Mouse (Mus musculus): Measurements from ENCODE around the gene Ddx25. TPM values are rescaled to one million over a fixed set of nuclear protein-coding genes. Genes with fewer than 3 reads are reported as not detected.

Gene Ddx25
- total RNA-seq, 4 experiments from 2014 or later = 14.2 to 17.9 (median 16.1) TPM

DNA sequence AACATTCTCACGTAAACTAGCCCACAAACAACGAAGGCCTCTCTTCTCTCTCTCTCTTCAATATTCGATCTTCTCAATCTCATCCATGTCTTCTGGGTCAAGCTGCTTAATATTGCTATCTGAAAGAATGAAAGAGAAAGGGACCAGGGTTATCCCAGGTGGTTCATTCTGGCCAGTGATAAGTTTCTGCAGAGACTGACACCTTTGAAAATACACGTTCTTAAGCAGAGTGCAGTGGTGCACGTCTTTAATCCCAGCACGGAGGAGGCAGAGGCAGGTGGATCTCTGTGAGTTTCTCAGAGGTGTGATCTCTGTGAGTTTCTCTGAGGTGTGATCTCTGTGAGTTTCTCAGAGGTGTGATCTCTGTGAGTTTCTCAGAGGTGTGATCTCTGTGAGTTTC, 16.4 kb downstream of the Ddx25 start:
- no peak for DNase-seq (ENCODE audit: low spot score in 2 of 2)

DNA sequence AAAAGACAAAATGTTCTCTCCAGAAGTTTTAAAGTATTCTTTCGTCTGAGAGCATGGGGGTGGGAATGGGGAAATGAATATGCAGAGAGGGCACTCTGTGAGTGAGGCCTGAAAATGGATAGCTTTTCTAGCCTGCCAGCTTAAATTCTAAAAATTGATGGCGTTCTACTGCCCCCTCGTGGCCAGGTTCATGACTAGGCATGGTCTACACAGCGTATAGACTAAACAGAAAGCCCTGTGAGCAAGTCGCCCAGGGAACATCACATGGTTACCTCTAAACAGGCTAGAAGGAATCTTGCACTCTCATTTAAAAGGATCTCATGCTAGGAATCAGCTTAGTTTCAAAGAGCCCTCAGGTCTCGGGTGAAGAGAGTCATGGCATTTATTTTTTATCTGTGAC, 16.8 kb downstream of the Ddx25 start:
- peak; percentile 49 to 82 for DNase-seq (ENCODE audit: low spot score in 2 of 2)

DNA sequence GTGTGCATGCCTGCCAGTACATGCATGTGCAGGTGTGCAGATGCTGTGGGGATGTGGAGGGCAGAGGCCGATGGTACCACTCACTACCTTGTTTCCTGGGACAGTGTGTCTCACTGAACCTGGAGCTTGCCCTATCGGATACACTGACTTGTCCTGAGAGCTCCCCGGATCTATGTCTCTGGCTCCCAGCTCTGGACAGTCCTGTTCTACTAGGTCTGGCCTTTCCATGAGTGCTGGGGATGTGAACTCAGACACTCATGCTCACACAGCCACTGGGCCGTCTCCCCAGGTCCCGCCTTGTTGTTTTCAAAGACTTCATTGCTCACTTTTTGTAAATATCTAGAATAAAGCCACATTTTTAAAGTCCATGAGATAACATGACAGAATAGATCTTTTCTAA, 17.3 kb downstream of the Ddx25 start:
- no peak for DNase-seq (ENCODE audit: low spot score in 2 of 2)

DNA sequence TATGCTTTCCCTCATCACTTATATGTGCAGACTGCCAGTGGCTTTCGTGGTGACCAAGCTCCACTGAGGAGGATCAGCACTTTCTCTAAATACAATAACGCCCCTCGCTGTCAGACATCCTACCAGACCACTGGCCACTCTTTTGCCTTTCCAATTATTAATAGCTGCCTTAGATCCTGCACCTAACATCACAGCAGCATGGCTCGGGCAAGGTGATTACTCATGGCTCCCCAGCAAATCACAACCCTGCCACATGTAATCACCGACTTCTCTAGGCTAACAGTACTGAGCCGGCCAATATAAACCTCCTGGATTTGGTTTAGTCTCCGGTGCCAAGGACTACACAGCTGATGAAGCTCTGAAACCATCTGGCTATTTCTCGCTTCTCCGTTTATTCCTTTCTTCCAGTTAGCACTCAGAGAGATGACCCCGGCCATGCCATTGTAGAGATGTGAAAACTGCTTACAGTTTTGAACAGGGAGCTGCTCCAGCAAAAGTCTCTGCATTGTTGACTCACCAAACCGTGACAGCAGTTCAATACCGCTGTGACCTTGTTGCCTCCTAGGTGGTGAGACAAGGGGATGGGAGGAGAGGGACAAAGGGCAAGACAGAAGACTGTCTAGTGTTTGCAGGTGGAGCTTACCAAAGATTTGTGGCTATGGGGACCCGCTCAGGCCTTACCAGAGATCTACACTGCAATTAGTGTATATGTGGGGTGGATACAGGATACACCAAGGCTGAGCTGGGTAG, 19.2 kb downstream of the Ddx25 start:
- no peak for DNase-seq (ENCODE audit: low spot score in 2 of 2)

DNA sequence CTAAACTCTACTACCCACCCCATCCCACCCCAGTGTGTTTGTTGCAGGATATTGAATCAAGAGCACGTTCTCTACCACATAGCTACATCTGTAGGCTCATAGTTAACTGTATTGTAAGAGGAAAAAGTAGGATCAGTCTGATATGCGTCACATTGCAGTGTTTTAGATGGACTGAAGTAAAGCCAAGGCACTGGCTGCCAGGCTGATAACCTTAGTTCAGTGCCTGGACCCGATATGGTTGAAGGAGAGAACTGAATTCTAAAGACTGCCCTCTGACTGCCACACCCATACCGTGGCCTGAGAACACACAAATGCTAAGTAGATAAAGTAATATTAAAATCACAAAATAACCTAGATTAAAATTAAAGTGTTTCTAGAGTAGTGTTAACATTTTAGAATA, 22.5 kb downstream of the Ddx25 start:
- no peak for DNase-seq (ENCODE audit: low spot score in 2 of 2)

DNA sequence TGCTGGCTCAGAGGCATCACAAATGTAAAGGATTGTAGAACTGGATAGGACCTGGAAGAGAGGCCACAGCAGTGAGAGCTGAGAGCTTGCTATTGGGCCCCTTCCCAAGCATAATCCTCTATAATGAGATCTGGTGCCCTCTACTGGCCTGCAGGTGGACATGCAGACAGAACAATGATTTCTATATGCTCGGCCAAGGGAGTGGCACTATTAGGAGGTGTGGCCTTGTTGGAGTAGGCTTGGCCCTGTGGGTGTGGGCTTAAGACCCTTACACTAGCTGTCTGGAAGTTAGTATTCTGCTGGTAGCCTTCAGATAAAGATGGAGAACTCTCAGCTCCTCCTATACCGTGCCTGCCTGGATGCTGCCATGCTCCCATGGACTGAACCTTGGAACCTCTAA, 23.2 kb downstream of the Ddx25 start:
- DNase-seq (ENCODE audit: low spot score in 2 of 2) = peak; percentile 38 to 42

DNA sequence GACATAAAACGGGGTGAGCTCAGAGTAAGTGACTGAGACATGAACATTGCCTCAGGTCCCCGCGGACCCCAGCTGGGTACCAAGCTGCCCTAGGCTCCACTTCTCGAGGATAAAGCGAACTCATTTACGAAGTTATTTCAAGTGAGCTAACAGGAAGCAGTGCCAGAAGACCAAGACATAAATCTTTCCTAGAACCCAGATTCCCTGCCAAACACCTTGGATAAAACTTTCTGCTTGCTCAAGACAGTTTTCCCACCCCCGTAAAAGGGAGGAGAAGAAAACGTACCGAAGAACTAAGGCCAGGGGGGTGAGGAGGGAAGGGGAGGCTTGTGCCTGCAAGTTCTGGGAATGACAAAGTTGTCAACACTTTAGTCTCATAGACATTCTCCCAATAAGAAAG, 25.1 kb downstream of the Ddx25 start:
- DNase-seq (ENCODE audit: low spot score in 2 of 2) = no peak

DNA sequence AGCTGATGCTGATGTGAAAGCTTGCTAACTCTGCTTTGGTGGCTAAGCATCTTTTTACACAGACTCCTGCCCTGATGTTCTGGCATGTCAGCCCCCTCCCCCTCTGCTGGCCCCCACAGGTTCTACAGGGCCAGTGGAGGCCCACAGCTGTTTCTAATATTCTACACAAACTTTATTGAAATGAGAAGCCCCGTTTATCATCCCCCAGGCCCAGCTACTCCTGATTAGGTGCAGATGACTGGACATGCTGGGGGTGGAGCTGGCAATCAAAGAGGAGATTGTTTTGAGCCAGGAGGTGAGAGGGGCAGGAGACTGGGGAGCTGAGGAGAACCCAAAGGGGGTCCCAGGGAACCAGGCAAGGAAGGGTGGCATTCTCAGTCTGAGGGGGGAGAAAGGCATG, 28.5 kb downstream of the Ddx25 start:
- DNase-seq (ENCODE audit: low spot score in 2 of 2) = no peak

DNA sequence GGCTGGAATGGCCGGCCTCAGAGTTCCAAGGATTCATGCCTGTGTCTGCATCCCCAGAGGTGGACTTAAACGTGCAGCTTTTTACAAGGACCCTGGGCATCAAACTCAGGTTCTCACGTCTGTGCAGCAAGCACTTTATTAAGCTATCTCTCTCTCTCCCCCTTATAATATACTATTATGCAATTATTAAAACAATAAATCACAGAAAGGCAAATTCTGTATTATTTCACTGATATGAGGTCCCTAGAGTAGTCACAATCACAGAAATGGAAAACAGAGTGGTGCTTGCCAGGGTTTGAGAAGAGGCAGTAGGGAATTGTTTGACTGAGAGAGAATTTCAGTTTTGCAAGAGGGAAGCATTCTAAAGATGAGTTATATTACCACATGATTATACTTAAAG, 29.2 kb downstream of the Ddx25 start:
- DNase-seq (ENCODE audit: low spot score in 2 of 2) = no peak

DNA sequence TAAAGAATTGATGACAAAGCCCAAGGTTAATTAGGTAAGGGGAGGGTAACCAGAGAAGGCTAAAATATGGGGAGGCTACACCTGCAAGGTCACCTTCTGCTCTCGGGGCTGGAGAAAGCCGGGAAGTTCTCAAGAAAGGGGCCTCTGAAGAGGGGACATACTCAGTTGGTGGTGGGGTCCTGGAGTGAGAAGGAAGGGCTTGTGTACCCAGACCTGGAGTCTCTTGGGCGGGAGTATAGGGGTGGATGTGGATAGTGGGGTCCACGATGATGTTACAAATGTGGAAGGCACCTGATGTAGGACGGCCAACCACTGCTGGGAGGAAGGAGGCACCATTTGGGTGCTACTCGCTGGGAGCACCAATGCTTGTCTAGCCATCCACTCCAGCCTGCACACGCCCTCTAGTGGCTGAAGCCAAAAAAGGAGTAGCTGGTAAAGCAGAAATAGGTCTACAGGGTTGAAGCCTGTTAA, 34.4 kb downstream of the Ddx25 start:
- DNase-seq (ENCODE audit: low spot score in 2 of 2) = peak; percentile 69 to 79

DNA sequence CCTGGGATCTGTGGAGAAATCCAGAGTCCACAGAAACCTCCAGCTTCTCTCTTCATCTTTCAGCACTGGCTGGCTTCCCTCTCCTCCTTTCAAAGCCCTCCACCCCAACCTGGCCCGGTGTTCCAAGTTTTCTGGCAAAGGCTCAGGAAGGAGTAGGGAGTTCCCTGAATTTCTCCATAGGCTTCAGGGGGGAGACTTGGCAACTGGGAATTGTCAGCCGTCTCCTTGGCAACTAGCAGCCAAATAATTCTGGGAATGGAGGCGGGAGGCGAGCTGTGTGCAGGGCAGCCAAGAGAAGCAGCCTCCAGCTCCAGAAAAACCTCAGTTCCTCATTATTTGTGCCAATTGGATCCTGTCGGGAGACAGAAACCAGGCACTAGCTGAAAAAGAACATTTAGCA, 34.8 kb downstream of the Ddx25 start:
- peak; percentile 68 to 69 for DNase-seq (ENCODE audit: low spot score in 2 of 2)

DNA sequence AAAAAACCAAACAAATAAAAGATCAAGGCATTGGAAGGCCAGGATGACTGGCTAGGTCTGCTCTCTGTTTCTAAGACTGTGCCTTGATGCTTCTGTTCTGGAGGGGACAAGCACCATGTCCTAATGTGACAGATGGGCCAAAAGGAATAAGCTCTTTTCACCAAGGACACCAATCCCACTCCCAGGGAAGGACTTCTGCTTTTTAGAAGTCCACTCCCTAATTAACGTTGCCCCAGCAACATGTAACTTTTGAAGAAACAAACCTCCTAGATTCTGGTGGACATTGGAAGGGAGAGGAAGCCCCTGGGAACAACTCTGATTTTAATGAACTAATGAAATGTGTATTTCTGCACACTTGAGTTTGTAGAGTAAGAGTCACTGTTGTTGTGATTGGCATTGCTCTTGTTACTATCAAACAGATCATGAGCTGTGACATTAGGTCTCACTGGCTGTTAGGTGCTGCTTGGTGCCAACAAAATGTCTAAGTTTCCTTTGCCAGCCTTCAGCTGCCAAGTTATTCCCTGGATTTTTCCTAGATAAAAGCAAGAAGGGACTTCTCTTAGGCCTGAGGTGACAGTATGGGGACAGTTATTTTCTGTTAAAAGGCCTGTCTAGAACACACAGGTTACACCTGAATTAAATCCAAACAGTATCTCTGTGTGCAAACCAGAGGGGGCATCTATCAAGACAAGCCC, 35.4 kb downstream of the Ddx25 start:
- no peak for DNase-seq (ENCODE audit: low spot score in 2 of 2)

DNA sequence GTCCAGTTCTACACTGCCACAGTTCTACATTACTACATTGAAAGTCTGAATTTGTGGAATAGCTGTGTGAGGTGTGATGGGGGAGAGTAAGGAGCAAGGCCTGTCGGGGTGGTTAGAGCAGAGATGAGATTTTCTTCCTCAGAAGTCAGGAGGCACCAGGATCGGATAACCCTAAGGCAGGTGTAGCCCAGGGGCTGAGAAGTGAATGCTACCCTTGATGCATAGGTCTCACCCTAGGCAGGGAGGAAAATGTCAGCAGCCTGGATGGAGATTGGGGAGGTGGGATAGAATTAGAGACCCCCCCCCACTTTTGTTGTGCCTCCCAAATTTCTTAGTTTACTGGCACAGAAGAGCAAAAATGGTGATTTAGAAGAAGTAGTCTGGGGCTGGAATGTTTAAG, 36.1 kb downstream of the Ddx25 start:
- no peak for DNase-seq (ENCODE audit: low spot score in 2 of 2)

DNA sequence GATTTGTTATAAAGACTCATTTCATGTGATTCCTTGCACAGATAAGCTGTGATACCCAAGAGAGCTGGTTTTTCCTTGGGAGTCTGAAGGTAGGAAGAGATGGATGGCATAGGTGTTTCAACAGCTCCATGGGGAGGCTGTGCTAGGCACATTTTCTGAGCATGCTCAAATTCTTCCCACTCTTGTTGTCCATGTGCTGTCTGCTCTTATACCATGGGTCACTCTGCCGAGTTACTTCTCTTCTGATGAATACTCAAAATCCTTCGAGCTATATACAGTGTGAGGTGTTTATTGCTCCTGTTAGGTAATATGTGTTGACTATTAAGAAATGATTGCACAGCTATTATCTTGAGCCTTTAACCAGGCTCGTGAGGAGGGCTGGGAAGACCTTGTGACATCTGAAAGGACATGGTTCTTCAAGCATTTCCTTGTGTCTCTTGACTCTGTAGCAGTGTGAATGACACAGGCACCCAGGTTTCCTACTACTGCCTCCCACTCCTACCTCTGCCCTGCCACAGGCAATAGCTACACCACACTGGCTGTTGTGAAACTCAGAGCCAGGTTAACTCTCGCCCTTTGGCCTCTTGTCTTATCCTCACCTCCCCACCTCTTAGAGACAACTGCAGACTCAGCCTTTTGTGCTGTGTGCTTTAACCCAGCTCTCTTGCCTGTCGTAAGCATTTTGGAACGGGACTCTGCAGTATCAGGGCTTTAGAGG, 37.5 kb downstream of the Ddx25 start:
- DNase-seq (ENCODE audit: low spot score in 2 of 2) = no peak

DNA sequence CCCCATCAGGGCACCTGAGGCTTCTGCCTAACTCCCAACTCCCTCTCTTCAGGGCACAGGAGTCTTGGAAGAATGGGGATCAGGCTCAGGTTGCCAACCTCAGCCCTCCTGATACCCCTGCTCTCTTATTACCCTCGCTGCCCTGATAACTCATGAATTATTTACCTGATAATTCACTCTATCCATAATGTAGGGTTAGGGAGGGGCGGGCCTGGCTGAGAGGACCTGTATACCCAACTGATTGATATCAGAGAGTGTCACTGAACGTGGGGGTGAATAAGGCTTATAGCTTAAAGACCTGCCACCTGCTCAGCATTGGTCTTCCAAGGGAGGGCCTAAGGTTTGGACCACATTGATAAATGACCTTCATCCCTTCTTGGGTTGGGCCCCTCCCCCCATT, 40.2 kb downstream of the Ddx25 start, which contains the start of gene Gm1113:
Gene Gm1113, minus strand, starts transcription at position 101 of the 400 bp plus-strand sequence.
- DNase-seq (ENCODE audit: low spot score in 2 of 2) = no peak

DNA sequence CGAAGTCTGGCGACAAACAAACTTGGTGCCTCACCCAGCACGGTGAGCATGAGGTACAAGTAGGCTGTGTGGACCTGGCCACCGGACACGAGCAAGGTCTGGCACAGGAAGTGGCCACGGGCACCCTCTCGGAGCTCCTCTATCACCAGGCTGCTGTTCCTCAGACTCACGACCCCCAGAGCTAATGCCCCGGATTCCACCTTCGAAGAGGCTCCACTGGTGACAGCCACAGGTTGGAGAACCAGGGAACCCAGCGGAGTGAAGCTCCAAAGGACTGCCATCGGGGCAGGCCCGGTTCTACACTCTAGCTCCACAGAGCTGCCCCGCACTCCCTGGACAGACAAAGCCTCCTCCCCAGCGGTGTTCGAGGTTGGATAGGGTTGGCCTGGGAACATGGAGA, 41.6 kb downstream of the Ddx25 start:
- no peak for DNase-seq (ENCODE audit: low spot score in 2 of 2)

DNA sequence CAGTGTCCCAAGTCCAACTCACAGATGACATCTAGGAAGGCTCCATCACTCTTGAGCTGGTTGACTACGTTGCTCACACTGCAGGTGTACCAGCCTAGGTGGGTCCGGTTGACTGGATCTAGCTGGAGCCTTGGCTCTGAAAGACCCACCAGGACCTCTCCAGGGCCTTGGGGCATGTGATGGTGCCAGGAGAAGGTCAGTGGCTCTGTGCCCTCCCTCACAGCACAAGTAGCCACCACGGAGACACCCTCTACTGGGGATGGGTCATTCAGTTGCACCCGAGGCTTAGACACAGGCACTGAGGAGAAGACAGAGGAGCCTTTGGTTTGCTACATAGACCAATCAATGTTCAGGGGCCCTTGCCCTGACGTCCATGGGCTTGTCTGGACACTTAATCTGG, 42.1 kb downstream of the Ddx25 start:
- DNase-seq (ENCODE audit: low spot score in 2 of 2) = no peak

DNA sequence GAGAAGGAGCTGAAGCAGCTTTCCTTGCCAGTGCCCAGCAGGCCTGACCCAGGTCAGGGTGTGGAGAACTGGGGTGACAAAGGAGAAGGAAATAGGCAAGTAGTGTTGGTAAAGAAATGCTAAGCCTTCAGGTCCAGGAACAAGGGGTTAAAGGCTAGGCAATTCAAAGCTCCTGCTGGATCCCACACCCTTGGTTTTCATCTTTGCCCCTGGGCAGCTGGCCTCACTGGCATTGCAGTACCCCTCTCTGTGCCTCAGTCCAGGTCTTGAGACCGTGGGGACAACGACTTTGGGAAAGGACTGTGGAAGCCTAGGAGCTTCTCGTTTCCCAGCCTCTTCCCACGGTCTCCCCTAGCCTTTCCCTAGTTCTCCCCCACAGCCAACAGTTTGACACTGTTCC, 44.4 kb downstream of the Ddx25 start:
- no peak for DNase-seq (ENCODE audit: low spot score in 2 of 2)

DNA sequence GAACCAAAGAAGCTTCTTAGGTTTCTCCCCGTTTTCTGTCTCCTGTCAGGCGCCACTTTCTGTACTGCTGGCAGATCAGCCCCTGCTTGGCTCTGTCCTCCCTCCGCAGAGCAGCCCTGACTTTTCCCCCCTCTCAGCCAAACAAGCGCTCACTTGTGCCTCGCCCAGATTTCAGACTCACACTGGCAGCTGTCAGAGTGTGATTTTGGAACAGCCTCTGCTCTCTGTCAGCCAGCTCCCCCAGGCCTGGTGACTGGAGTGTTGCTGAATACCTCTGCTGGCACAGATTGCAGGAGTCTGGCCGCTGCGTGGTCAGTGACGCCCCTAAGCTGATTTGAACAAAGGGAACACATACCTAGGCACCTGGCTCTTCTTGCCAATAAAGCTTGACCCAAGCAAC, 50.1 kb downstream of the Ddx25 start:
- DNase-seq (ENCODE audit: low spot score in 2 of 2) = peak; percentile 62 to 66

DNA sequence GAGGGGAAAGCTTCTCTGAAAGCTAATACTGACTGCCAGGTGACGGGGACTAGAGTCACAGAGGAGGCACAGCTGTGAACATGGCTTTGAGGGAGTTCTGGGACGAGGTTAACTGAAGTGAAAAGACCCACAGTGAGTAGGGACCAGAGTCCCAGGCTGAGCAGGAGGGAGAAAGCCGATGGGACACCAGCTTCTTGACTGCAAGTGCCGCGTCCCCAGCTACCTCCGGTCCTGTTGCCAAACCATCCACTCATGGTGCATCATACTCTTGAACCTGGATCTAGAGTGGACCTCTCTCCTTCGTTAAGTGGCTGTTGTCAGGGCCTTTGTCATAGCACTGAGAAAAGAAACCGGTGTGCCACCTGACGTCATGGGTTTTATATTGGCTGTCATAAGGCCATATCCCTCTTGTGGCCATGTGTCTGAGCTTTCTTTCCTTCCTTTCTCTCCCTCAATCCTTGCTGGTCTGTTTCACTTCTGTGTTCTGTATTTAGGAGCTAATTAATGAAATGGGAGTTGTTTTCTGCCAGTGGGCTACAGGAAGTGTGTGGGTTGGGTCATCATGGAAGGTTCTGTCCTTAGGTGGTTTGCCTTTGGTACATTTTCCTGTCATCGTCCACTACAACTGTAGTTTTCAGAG, 55.8 kb downstream of the Ddx25 start:
- no peak for DNase-seq (ENCODE audit: low spot score in 2 of 2)

DNA sequence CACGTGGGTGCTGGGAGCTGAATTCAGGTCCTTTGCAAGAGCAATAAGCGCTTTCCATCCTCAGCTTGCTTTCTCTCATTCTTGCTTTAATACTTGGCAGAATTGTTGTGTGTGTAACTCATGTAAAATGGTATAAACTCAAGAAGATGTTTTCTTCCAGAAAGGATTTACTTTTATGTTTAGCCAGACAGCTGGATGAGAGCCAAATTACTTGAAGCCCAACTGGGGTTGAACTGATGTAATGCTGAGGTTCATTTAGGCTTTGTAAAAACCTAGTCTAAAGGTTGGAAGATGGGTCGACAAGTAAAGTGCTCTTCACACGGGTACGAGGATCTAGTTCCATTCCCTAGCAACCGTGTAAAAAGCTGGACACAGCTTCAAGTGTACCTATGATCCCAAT, 58.4 kb downstream of the Ddx25 start:
- DNase-seq (ENCODE audit: low spot score in 2 of 2) = no peak

DNA sequence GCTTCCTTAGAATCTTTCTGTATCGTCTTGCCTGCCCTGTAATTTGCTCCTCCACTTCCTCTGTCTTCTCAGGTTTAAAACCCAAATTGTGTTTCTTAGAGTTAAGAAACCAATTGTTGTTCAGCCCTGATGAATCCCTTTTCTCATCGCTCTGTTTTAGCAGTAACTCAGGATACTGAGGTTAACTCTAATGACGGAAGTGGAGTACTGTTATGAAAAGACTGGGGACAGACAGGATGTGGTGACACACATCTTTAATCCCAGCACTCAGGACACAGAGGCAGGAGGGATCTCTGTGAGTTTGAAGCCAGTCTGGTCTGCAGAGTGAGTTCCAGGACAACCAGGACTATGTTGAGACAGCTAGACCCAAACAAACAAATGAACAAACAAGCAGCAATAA, 62.9 kb downstream of the Ddx25 start:
- no peak for DNase-seq (ENCODE audit: low spot score in 2 of 2)

Measured in layer of hippocampus, adult 8-10 months (tissue).